Mouse (Mus musculus) lung, adult 18-20 months (tissue): Measurements from ENCODE around the gene Fam118b.

Experiments used
- DNase-seq, 2 experiments: peaks; one replicate each; pipeline ENCODE4 v3.0.0; 2022; ENCODE audit warnings: mixed read lengths in 2 of 2

Fam118b gene

DNA sequence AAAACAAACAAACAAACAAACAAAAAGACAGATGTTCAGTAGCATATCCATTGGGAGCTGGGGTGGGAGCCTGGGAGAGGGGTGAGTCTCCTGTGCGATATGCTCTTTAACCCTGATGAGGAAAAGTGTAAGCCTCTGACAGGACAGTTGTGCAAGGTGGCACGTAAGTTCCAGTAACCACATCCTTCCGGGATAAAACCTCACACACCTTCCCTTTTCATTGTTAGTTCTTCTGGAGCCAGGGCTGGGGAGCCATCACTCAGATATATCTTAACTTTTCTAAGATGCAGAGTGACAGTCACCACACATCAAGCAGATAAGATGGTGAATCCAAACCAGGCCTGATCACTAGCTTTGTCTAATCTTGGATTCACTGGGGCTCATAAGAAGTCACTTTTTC, 73.6 kb downstream of the Fam118b start:
- no peak for DNase-seq

DNA sequence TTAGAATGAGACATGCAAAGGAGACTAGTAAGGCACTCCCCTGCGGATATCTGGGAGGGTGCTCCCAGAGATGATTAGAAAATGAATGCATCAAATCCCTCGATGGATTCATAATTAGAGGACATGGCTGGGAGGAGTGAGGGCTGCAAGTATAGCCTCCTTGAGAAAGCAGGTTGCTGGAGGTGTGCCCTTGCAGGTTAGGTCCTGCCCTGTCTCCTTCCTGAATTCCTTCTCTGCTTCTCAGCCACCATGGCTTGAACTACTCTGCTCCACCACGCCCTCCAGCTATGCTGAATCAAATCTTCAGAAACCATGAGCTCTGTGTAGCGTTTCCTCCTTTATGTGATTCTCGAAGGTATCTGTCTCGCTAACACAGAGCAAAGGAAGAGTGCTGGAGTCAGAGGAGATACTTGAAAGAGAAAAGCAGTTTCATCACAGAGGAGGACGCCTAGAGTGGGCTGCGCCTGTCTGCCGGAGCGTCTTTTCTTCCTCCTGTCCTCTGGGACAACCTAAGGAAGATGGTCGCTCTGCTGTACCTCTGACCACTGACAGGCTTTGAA, 74.5 kb downstream of the Fam118b start:
- DNase-seq, result no peak

DNA sequence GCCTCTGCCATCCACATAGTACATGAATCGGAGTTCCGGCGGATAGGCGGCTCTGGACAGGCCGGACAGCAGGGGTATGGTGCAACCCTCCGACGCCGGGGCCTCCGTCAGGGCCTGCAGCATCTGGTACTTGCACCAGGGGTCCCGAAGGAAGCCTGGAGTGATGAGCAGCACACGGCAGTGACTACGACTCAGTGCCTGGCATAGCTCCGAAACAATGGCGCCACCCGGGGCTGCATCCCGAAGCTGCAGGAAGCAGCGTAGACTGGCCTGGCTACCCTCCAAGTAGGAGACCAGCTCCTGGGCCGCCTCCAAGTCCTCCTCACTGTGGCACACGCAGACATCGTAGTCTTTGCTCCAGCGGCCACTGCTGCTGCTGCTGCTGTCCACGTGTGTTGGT, 78.9 kb downstream of the Fam118b start:
- DNase-seq, result peak; percentile 29 to 50

DNA sequence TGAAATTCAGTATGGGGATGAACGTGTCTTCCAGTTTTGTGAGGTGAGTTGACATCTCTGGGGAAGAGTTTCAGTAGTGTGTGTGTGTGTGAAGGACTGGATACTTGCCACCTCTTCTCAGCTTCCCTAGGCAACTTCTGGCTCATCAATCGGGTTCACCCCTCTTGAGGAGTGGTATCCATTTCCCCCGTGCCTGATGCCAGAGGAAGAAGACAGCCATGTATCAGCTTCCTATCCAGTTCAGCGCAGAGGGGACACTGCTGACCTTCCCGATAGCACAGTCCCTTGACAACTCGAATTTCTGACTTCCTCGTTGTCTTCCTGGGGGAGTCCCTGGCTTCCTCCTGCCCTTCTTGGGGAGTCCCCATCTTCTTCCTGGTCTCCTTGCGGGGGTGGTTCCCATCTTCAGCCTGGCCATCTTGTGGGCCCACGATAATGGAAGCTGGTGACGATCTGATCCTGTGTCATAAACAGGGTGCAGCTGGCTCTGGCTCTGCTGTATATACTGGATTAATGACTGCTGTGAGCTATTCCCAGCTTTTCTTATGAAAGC, 80.2 kb downstream of the Fam118b start:
- no peak for DNase-seq

DNA sequence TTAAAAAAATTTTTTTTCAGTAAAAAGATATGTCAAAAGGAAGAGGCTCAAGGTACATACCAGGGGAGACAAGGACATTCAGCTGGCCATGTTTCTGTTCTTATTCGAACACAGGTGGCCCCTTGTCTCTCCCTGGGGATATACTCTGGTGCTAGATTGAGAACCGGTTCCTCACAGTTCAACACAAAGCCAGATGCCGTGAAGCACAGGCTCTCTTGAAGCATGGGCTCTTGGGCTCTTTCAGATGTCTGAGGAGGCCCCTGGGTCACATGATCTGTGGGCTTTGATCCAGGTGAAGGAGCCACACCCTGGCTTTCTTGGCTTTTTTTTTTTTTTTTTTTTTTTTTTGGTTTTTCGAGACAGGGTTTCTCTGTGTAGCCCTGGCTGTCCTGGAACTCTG, 81.2 kb downstream of the Fam118b start:
- no peak for DNase-seq

DNA sequence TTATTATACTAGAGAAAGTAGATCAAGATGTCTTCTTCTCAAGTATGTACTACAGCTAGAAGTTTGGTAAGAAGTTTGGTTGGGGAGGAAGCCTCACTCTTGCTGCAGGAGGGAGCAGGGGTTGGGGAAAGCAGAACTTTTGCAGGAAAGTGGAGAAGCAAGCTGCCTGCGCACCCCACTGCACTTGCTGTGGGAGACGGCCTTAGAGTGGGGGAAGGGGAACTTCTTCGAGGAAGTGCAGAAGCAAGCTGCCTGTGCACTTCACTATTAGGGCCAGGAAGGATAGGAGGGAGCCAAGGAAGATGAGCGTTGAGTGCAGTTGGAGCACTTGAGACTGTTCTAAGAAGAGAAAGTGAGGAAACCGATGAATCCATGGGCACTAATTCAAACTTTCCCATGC, 84.2 kb downstream of the Fam118b start:
- DNase-seq, result no peak

DNA sequence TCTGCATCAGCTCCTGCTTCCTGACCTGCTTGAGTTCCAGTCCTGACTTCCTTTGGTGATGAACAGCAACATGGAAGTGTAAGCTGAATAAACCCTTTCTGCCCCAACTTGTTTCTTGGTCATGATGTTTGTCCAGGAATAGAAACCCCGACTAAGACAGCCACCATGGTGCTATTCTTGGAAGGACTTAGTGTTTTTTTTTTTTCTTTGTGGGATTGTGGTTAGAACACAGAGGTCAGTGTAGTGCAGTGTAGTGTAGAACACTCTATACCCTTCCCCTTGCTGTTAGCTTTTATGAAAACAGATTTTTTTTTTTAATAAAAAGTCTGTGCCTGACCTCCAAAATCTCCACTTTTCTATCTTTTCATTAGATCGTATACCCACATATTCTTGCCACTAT, 84.8 kb downstream of the Fam118b start:
- no peak for DNase-seq

DNA sequence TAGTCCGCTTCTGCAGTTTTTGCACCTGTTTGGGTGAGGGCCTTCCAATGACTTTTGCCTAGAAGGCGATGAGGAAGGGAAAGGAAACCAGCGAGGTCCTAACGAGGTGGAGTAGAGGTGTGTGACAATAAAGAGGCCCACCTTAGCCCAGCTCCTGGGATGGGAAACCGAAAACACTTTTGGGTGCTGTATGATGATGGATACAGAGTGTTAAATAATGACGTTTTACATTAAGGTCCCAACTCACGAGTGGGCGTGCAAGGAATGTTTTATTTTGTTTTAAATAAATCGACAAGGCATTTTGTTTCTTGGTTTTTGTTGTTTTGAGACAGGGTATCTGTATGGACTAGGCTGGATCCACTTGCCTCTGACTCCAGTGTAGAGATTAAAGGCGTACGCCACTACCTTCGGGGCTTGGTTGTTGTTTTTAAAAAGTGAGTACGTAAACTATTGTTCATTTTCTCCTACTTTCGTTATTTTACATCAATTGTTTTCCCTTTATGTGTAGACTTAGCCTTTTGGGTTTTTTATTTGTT, 91.4 kb downstream of the Fam118b start:
- no peak for DNase-seq

DNA sequence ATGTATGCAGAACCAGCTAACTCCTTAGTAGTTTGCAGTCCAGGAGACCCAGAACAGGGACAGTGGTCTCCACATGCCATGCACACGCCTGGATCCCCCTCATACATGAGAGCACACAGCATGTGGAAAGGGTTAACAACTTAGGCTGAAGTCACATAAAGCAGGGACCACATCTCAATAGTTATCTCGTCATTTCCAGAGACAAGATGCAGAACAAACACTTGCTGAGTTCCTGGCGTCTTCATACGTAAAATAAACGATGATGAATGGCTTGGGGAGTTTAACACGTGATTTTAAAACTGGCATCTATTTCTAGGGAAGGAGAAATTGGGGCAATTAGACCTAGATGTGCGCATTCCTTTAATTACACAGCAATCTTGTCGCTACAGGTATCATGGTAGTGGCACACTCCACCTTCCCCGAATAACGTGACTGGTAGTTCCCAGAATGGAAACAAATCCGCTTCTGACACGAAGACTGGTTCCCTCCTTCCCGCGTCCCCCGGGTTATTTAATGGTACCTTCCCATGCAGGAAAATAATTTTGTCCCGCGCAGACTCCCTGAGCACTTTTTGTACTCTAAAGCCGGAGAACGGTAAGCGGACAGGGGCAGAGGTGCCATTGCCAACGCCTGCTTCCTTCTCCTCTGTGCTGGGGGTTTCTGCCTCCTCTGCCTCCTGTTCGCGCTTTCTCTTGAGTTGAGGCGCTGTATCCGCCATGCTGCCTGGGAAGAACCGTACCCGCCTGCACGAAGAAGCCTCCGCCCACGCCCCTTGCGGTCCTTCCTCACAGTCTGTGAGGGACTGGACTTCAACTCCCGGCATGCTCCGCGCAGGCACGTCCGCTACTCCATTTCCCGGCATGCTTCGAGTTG, 92.1 kb downstream of the Fam118b start, which contains the start of gene Dcps:
Dcps (minus strand) TSS at position 811 of the 873 bp plus-strand sequence.
- DNase-seq, result peak; percentile 96

DNA sequence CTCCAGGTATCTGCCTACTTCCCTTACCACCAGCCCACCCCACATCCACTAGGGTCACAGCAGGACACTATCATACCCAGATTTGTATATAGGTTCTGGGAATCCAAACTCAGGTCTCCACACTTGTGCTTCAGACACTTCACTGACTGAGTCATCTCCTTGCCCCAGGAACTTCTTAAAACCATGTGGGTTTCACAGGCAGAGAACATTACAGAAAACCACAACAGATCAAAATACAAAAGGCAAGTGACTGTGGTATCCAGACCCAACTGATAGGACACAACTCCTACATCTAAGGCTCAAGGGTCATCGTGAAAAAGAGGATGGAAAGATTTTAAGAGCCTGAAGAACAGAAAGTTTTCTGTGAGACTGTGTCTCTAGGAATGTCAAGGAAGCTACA, 94.3 kb downstream of the Fam118b start:
- no peak for DNase-seq

DNA sequence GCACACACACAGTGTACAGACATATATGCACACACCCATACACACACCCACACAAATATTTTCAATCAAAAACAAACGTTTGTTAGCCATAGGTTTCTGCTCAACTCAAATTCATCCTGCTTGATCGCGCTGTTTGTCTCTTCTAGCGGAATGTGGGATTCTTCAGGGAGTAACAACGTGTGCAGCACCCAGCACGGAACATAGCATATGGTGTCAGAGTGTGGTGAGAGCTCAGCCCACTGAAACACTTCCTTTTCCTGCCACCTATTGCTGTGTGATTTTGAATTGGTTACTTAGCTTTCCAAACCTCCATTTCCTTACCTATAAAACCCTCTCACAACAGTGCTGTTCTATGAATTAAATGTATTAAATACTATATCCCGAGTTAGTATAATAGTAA, 97.5 kb downstream of the Fam118b start:
- DNase-seq, result no peak
